Mouse (Mus musculus): ENCODE results near the gene Cryab.
A peak's percentile ranks its signal among the peaks of the same experiment; 100 is the strongest.

Gene Cryab

DNA sequence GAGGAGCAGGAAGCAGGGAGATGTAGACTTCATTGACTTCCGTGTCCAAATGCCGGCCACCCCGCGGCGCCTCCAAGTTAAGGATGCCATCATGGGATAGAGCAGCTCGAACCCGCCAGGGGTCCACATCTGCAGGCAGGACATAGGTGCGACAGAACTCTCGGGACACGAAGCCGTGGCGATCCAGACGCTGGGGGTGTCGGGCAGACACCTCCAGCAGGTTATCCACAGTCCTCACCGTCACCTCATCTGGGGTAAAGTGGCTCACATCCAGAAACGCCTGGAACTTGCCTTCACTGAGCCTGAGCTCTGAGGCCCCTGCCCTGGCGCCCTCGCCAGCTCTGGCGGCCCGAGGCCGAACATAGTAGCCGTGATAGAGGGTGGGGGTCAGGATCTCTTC is at the start of gene Cryab:
TSS of gene Cryab (plus strand) at position 3 of the 400 bp plus-strand sequence.
- no peak for DNase-seq (ENCODE audit: low spot score)

- DNase-seq (ENCODE audit: low spot score), result no peak
These were observed 46.2 kb upstream of the Cryab start for GRCm38 (mm10) chr9:50704907-50705306.

DNA sequence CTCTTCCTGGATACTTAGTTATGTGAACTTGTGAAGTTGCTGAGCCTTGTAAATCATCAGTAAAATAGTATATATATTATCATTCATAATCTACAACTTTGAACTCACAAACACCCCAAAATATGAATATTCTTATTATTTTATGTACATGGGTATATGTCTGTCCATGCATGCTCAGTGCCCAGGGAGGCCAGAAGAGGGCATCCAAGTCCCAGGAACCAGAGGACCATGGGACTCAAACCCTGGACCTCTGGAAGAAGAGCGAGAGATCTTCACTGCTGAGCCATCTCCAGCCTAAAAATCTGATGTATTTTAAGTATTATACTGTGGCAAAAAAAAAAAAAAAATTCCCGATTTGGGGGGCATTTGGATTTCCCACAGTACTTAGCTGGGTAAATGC is 42.0 kb upstream of the Cryab start:
- DNase-seq (ENCODE audit: low spot score), result no peak

- DNase-seq (ENCODE audit: low spot score), result no peak
These were observed 39.8 kb upstream of the Cryab start for GRCm38 (mm10) chr9:50711337-50711736.

DNA sequence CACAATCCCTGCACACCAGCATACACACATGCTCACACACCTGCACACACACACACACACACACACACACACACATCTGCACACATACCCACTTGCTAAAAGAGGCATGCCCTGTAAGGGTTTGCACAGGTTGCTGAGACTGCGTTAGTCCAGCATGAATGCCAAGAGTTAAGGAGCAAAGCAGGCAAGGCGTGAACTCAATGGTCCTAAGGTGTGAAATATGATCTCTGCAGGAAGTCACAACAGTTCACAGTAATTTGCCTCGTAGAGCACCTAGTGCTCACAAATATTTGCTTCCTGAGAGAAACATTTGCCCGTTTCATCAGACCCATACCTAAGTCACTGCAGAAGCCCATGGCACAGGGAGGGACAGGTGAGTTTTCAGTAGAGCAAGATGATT is 36.9 kb upstream of the Cryab start:
- DNase-seq (ENCODE audit: low spot score), result no peak

DNA sequence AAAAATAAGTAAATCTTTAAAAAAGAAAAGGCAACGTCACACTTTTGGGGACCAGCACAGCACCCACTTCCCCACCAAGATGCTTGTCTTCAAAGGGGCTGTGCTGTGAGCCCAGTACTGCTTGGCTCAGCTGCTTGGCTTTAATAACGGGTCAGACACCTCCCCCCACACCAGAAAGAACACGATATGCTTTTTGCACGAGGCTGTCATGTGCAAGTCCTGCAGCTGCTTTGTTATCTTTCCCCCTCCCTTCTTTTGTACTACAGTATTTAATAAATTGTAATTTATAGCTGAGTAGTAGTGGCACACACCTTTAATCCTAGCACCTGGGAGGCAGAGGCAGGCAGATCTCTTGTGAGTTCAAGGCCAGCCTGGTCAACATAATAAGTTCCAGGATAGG is 32.2 kb upstream of the Cryab start:
- DNase-seq (ENCODE audit: low spot score), result no peak

DNA sequence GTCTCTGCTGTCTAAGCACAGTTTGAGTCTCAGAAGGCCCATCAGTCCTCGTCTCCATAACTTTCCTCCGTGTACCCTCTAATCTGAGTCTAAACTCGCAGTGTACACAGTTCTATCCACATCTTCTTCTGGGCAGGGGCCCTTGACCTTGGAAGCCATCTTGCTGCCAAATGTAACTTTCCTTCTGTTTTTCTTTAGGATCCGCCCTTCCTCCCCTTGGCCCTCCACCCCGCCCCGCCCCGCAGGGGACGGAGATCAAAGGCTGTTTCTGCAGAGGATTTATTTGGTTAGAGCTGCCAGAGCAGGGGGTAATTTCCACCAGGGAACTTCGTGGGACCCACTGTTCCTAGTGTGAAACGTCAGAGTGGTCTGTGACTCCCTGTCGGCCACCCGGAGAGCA is 30.1 kb upstream of the Cryab start:
- DNase-seq (ENCODE audit: low spot score), result no peak

- no peak for DNase-seq (ENCODE audit: low spot score)
These were observed 28.6 kb upstream of the Cryab start for GRCm38 (mm10) chr9:50722451-50722911.

DNA sequence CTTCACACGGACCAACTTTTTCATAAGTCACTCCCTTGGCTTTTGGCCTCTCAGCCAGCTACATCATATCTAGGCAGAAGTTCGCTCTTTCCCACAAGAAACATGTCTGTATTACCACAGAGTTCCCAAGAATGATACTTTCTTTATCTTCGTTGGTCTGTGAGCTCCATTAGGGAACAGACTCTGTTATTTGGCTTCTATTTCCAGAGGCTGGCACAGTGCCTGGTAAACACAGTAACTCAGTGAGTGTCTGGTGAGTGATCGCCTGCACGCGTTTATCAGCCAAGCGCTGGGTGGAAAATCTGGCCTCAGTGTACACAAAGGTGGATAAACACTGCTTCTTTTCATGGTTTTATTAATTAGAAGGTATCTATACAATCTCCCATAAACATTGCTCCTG is 27.7 kb upstream of the Cryab start:
- no peak for DNase-seq (ENCODE audit: low spot score)

- no peak for DNase-seq (ENCODE audit: low spot score)
These were observed 27.0 kb upstream of the Cryab start for GRCm38 (mm10) chr9:50724147-50724546.

- DNase-seq (ENCODE audit: low spot score), result no peak
These were observed 26.3 kb upstream of the Cryab start for GRCm38 (mm10) chr9:50724661-50725330.

- DNase-seq (ENCODE audit: low spot score), result no peak
These were observed 25.1 kb upstream of the Cryab start for GRCm38 (mm10) chr9:50725921-50726590.

DNA sequence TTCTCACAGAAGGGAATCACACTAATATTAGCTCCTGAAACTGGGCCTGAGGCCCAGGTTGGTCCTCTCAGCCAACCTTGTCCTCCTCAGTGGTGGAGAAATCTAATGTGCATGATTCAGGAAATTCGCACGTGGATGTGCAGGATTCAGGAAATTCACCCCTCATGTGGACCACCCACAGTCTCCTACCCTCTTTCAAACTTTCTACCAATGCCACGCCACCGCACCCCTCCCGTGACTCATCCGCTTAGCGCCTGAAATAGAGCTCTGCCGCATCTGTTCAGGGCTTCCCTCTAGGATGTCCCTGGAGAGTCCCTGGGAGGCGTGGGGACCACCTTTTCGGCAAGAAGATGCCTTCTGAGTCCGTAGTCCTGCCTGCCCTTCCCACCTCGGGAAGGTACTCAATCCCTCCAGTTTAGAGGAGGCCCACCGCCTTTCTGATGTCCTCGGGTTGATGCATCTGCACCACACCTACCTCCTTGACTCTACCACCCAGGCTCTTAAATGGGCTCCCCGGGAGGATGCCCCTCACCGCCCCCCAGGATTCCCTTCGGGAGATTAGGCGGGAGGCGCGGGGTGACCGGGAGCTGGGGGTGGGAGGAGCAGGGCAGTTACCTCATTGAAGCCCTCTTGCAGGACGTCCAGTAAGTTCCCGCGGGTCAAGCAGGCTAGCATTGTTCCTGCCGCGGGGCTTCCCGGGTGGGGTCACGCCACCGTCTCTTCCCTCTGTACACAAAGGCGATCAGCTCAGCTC is 23.8 kb upstream of the Cryab start:
- DNase-seq (ENCODE audit: low spot score), result no peak

DNA sequence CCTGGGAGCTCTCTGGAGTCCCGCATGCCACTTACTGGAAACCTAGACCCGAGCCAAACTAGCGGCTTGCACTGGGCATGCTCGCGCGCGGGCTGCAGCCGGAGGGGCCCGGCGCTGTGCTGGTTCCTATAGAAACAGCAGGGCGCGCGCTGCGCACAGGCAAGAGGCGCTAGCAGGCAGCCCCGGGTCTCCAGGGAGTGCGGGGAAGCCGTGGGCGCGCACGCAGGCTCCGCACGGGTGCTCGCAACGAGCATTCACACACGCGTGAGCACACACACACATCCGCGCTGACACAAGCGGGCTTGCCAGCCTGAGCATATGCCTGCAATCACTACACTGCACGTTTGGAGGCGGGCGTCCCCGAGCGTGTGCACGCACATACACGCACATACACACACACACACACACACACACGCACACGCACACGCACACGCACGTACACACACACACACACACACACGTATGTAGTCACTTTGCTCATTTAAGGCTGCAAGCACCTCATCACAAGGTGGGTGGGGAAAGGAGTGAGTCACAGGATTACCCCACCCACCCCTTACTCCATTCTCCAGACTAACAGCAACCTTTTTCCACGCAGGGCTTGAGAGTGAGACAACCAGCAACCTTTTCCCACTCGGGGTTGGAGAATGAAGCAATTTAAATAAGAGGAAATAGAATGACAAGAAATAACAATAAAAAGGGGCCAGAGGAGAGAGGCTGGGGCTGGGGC is 23.0 kb upstream of the Cryab start:
- DNase-seq (ENCODE audit: low spot score), result no peak

- DNase-seq (ENCODE audit: low spot score), result no peak
These were observed 21.5 kb upstream of the Cryab start for GRCm38 (mm10) chr9:50729600-50729999.

- DNase-seq (ENCODE audit: low spot score), result no peak
These were observed 18.6 kb upstream of the Cryab start for GRCm38 (mm10) chr9:50732560-50732959.

- peak; percentile 26 for DNase-seq (ENCODE audit: low spot score)
These were observed 16.1 kb upstream of the Cryab start for GRCm38 (mm10) chr9:50734989-50735388.

DNA sequence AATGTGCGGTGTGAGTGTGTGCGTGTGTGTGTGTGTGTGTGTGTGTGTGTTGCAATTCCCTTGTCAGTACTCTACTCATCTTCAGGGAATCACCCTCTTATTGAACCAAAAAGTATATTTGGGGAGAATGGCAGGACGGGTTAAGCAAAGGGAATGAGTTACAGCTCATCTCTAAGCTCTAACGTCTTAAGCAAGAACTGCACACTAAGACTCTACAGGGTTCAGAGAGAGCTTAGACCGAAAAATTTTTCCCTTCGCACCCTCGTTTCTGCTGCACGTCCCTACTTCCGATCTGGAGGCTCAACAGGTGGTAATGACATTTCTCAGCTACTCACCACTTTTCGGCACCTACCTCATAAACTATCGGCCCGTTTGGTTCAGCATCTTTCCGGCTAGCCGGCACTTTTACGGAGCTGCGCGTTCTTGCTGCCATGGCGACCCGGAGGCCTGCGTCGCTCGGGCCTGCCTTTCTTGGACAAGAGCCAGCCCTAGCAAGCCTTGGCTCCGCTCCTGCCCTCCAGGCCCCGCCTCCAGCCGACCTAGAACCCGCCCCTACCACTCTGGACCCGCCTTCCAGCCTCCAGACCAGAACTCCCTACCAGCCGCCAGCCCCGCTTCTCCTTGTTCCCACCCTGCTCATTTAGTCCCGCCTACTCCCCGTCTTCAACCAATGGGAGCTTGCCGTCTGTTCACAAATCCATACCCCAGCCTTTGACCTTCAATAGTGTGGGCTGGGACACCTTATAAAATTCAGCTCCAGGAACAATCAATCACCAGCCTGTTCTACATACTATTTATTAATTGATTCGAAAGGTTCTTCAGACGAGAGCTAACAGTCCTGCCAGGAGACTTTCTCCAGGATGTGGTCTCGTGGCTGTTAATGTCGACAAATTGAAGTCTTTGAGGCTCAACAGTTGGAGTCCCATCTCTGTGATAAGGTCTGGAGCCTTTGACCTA is 11.9 kb upstream of the Cryab start, which contains the start of gene Dixdc1:
TSS of gene Dixdc1 (minus strand) at position 604 of the 957 bp plus-strand sequence.
- peak; percentile 80 for DNase-seq (ENCODE audit: low spot score)

GRCm38 (mm10) chr9:50740867-50741784 is 10.0 kb upstream of the Cryab start:
- DNase-seq (ENCODE audit: low spot score), result no peak

DNA sequence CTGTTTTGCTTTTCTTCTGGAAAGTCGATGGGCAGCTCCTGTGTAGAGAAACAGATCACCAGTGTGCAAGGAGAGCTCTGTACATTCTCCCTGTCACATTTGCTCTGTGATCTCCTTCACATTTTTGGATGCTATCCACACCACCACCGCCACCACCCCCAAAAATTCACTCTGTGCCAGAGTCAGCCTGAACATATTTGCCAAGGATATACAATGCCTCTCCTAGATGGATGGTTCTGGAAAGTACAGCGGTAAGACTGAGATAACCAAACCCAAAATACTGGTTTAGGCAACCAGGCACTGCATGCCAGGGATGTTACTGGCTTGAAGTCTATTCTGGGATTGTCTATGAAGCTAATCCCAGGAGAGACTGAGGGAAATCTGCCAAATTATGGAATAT is 8.9 kb upstream of the Cryab start:
- no peak for DNase-seq (ENCODE audit: low spot score)

Data from c-Kit-positive CD71-positive TER-119-positive erythroid progenitor cells, embryonic 14.5 days (primary cell).